Mouse (Mus musculus) megakaryocyte, embryonic 14.5 days (primary cell): ENCODE results near the gene Eomes. TPM values are rescaled to one million over a fixed set of nuclear protein-coding genes. Genes with fewer than 3 reads are reported as not detected.
A peak's percentile ranks its signal among the peaks of the same experiment; 100 is the strongest.

Experiments
- H3K27me3 ChIP-seq: replicated peaks from 2 replicates; pipeline ENCODE3; 2012; ENCODE audit warnings: inconsistent platforms
- H3K36me3 ChIP-seq: replicated peaks from 2 replicates; pipeline ENCODE3; 2012; ENCODE audit warnings: low read length, inconsistent platforms, mixed read lengths
- H3K4me1 ChIP-seq: 2 replicates; pipeline ENCODE4 v1.6.1; 2012; ENCODE audit warnings: inconsistent platforms
- H3K4me3 ChIP-seq: replicated peaks from 2 replicates; pipeline ENCODE3; 2012; ENCODE audit warnings: moderate library complexity, mild to moderate bottlenecking, inconsistent platforms
- H3K9me3 ChIP-seq: 2 replicates; pipeline ENCODE4 v1.6.1; 2012; ENCODE audit warnings: inconsistent platforms
- FLI1 ChIP-seq: IDR thresholded peaks from 2 replicates; pipeline ENCODE4 v1.6.1; 2012; ENCODE audit warnings: low read length, inconsistent platforms, mixed read lengths
- GATA1 ChIP-seq: IDR thresholded peaks from 3 replicates; pipeline ENCODE4 v1.6.1; 2012; ENCODE audit warnings: mixed read lengths, low read length, inconsistent platforms, borderline replicate concordance
- polyA plus RNA-seq: library from polyadenylated mRNA; stranded (reverse); fragments of >175 nt; gene quantifications from 2 replicates; pipeline ENCODE4 v1.2.3, GENCODE M21; 2012; ENCODE audit warnings: low replicate concordance; ENCODE audit not compliant: insufficient read depth

The Eomes gene
- polyA plus RNA-seq, 1 experiment: not detected

GRCm38 (mm10) chr9:118487096-118487395 is 9.0 kb downstream of the Eomes start:
- H3K4me3 ChIP-seq: peak overlapping the region; percentile 20
- no peak for TF ChIP-seq FLI1
- TF ChIP-seq GATA1: no peak
- H3K36me3 ChIP-seq: no peaks in the 10 kb centered on the region
- peaks cover 43% of the 10 kb centered on the region for H3K4me1 ChIP-seq
- H3K9me3 ChIP-seq: no peaks in the 10 kb centered on the region
- peaks cover 84% of the 10 kb centered on the region for H3K27me3 ChIP-seq

- H3K4me3 ChIP-seq: peak overlapping the region; percentile 88
- H3K4me1 ChIP-seq: peaks cover 40% of the 10 kb centered on the region
- H3K9me3 ChIP-seq: no peaks in the 10 kb centered on the region
- TF ChIP-seq FLI1 (no peak), GATA1 (no peak)
- no peaks in the 10 kb centered on the region for H3K36me3 ChIP-seq
- H3K27me3 ChIP-seq: peaks cover 85% of the 10 kb centered on the region
Measured at GRCm38 (mm10) chr9:118487636-118488035, 9.6 kb downstream of the Eomes start.

- TF ChIP-seq FLI1 (no peak), GATA1 (no peak)
- peak overlapping the region; percentile 88 for H3K4me3 ChIP-seq
- no peaks in the 10 kb centered on the region for H3K36me3 ChIP-seq
- peaks cover under 1% of the 10 kb centered on the region; the same call in 1 of the 2 replicates for H3K9me3 ChIP-seq
- H3K27me3 ChIP-seq: peaks cover 81% of the 10 kb centered on the region
- peaks cover 40% of the 10 kb centered on the region for H3K4me1 ChIP-seq
Measured at GRCm38 (mm10) chr9:118488138-118488895, 10.3 kb downstream of the Eomes start.

GRCm38 (mm10) chr9:118488896-118489578 is 11.0 kb downstream of the Eomes start:
- TF ChIP-seq FLI1 (no peak), GATA1 (no peak)
- H3K4me1 ChIP-seq: peaks cover 40% of the 10 kb centered on the region
- H3K27me3 ChIP-seq: peaks cover 79% of the 10 kb centered on the region
- H3K36me3 ChIP-seq: no peaks in the 10 kb centered on the region
- peaks cover 8% of the 10 kb centered on the region for H3K9me3 ChIP-seq
- peak overlapping the region; percentile 88 for H3K4me3 ChIP-seq

- H3K4me1 ChIP-seq: peaks cover 40% of the 10 kb centered on the region
- no peak for TF ChIP-seq GATA1
- TF ChIP-seq FLI1: no peak
- peak overlapping the region; percentile 87 for H3K4me3 ChIP-seq
- peaks cover 13% of the 10 kb centered on the region for H3K9me3 ChIP-seq
- H3K36me3 ChIP-seq: no peaks in the 10 kb centered on the region
- H3K27me3 ChIP-seq: peaks cover 75% of the 10 kb centered on the region
Measured at GRCm38 (mm10) chr9:118489579-118490019, 11.6 kb downstream of the Eomes start.

GRCm38 (mm10) chr9:118491195-118491594 is 13.2 kb downstream of the Eomes start:
- no peak overlapping the region for H3K4me3 ChIP-seq
- peaks cover 14% of the 10 kb centered on the region for H3K9me3 ChIP-seq
- H3K27me3 ChIP-seq: peaks cover 68% of the 10 kb centered on the region
- no peaks in the 10 kb centered on the region for H3K36me3 ChIP-seq
- TF ChIP-seq GATA1 (no peak), FLI1 (no peak)
- H3K4me1 ChIP-seq: peaks cover 39% of the 10 kb centered on the region

- Histone ChIP-seq H3K36me3 (no peaks in the 10 kb centered on the region), H3K4me3 (no peak overlapping the region), H3K9me3 (peaks cover 14% of the 10 kb centered on the region), H3K4me1 (peaks cover 29% of the 10 kb centered on the region), H3K27me3 (peaks cover 59% of the 10 kb centered on the region)
- TF ChIP-seq GATA1 (no peak), FLI1 (no peak)
Measured at GRCm38 (mm10) chr9:118492932-118493698, 15.1 kb downstream of the Eomes start.

- Histone ChIP-seq H3K4me3 (no peak overlapping the region), H3K36me3 (no peaks in the 10 kb centered on the region), H3K27me3 (peaks cover 55% of the 10 kb centered on the region), H3K9me3 (peaks cover 14% of the 10 kb centered on the region), H3K4me1 (peaks cover 19% of the 10 kb centered on the region)
- TF ChIP-seq FLI1 (no peak), GATA1 (no peak)
Measured at GRCm38 (mm10) chr9:118494106-118494505, 16.1 kb downstream of the Eomes start.

DNA sequence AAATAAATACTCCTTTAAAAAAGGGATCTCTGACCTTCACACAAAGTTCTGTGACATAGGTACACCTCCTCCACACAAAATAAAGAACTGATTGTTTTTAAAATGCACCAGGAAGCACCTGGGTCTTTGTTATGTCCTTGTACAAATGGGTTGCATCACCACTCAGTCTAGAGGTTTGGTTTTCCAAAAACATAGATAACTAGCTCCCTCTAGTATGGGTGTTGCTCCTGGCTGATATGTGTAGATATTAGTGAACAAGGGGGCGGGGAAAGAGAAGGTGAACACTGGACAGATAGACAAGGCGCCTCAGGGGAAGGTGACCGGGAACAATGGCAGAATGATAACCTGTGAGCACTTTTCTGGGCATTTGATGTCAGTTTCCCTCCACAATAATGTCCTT is 17.9 kb downstream of the Eomes start:
- H3K4me3 ChIP-seq: no peak overlapping the region
- H3K4me1 ChIP-seq: peaks cover 9% of the 10 kb centered on the region; the same call in 1 of the 2 replicates
- no peaks in the 10 kb centered on the region for H3K36me3 ChIP-seq
- no peak for TF ChIP-seq GATA1
- TF ChIP-seq FLI1: no peak
- H3K9me3 ChIP-seq: peaks cover 14% of the 10 kb centered on the region
- peaks cover 42% of the 10 kb centered on the region for H3K27me3 ChIP-seq

DNA sequence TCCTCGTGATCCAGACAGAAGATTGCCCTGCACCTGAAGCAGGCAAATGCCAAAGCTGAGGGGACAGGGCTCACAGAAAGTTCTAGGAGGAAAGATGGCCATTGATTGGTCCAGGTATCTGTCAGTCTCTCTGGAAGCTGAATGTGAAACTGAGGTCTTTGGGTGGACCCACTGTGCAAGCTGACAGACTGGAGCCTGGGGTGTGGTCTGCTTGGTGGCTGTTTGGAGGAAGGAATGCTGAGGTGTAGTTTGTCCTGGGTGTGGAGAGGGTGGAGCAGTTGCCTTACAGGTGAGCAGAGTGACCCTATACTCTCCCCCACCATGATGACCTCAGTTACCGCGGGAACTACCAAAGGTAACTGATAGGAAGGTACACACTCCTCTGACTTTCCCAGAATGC is 18.9 kb downstream of the Eomes start:
- peaks cover 9% of the 10 kb centered on the region; the same call in 1 of the 2 replicates for H3K4me1 ChIP-seq
- no peaks in the 10 kb centered on the region for H3K36me3 ChIP-seq
- peaks cover 14% of the 10 kb centered on the region for H3K9me3 ChIP-seq
- H3K4me3 ChIP-seq: no peak overlapping the region
- TF ChIP-seq FLI1: no peak
- TF ChIP-seq GATA1: no peak
- H3K27me3 ChIP-seq: peaks cover 34% of the 10 kb centered on the region
